Mouse (Mus musculus) heart, adult 2 months (tissue): ENCODE results near the gene Olfr545.

ENCODE experiments used
- CTCF ChIP-seq: fragments of 200-600 bp; IDR thresholded peaks from 2 replicates; pipeline ENCODE4 v1.8.1; 2022; ENCODE audit warnings: antibody characterized with exemption, mild to moderate bottlenecking, moderate library complexity
- EP300 ChIP-seq: fragments of 200-500 bp; IDR thresholded peaks from 2 replicates; pipeline ENCODE4 v1.6.1; 2011; ENCODE audit warnings: low read depth, low read length, control low read depth; ENCODE audit not compliant: insufficient read depth
- POLR2A ChIP-seq: fragments of 200-500 bp; IDR thresholded peaks from 2 replicates; pipeline ENCODE4 v1.6.1; 2011; ENCODE audit warnings: mild to moderate bottlenecking, low read depth, low read length, control low read depth; ENCODE audit not compliant: insufficient read depth

GRCm38 (mm10) chr7:102534449-102534848, 35.1 kb upstream of the Olfr545 start, which contains the start of gene Olfr547:
- TF ChIP-seq POLR2A (no peak), CTCF (no peak), EP300 (no peak)
